Mouse (Mus musculus) testis, adult 2 months (tissue): Measurements from ENCODE around the gene Olfr986. TPM values are rescaled to one million over a fixed set of nuclear protein-coding genes. Genes with fewer than 3 reads are reported as not detected.

Experiments
- H3K27ac ChIP-seq: fragments of 200-500 bp; 2 replicates; pipeline ENCODE4 v1.5.1; 2012; ENCODE audit warnings: low read depth, low read length; ENCODE audit not compliant: control insufficient read depth, insufficient read depth
- H3K27me3 ChIP-seq: fragments of 200-500 bp; 2 replicates; pipeline ENCODE4 v1.6.1; 2012; ENCODE audit warnings: mild to moderate bottlenecking, low read length, moderate library complexity; ENCODE audit not compliant: control insufficient read depth, insufficient read depth
- H3K36me3 ChIP-seq: fragments of 200-500 bp; 2 replicates; pipeline ENCODE4 v1.6.1; 2012; ENCODE audit warnings: mild to moderate bottlenecking, low read length; ENCODE audit not compliant: control insufficient read depth, insufficient read depth
- H3K4me1 ChIP-seq: fragments of 200-500 bp; 2 replicates; pipeline ENCODE4 v1.6.1; 2012; ENCODE audit warnings: low read length; ENCODE audit not compliant: control insufficient read depth, insufficient read depth
- H3K4me3 ChIP-seq: fragments of 200-500 bp; 2 replicates; pipeline ENCODE4 v1.5.1; 2012; ENCODE audit warnings: low read depth, mild to moderate bottlenecking, low read length, moderate library complexity, mixed read lengths; ENCODE audit not compliant: control insufficient read depth
- CTCF ChIP-seq: fragments of 200-500 bp; IDR thresholded peaks from 2 replicates; pipeline ENCODE4 v1.5.1; 2012; ENCODE audit warnings: low read depth, mild to moderate bottlenecking, inconsistent platforms, low read length, moderate library complexity; ENCODE audit not compliant: control insufficient read depth, insufficient read depth, insufficient replicate concordance
- POLR2A ChIP-seq: fragments of 200-500 bp; IDR thresholded peaks from 2 replicates; pipeline ENCODE4 v1.6.1; 2012; ENCODE audit warnings: low read depth, mild to moderate bottlenecking, inconsistent platforms, low read length, moderate library complexity; ENCODE audit not compliant: control insufficient read depth
- polyA plus RNA-seq: library from polyadenylated mRNA; depleted of rRNA; stranded (reverse); fragments of >200 nt; gene quantifications from 2 replicates; pipeline ENCODE4 v1.2.3, GENCODE M21; 2012; rRNA removed

The Olfr986 gene
- polyA plus RNA-seq, 1 experiment = not detected

GRCm38 (mm10) chr9:40224289-40224688 lies 43.6 kb downstream of the Olfr986 start:
- no peak for TF ChIP-seq POLR2A
- no peak for TF ChIP-seq CTCF
- Histone ChIP-seq H3K4me3 (no peak overlapping the region), H3K36me3 (no peaks in the 10 kb centered on the region), H3K27ac (no peak overlapping the region), H3K27me3 (no peaks in the 10 kb centered on the region), H3K4me1 (no peaks in the 10 kb centered on the region)

- no peak for TF ChIP-seq POLR2A
- no peak for TF ChIP-seq CTCF
- no peaks in the 10 kb centered on the region for H3K36me3 ChIP-seq
- no peaks in the 10 kb centered on the region for H3K27me3 ChIP-seq
Measured at GRCm38 (mm10) chr9:40227874-40228789, 47.4 kb downstream of the Olfr986 start.

GRCm38 (mm10) chr9:40228804-40229331 lies 48.1 kb downstream of the Olfr986 start:
- TF ChIP-seq POLR2A (no peak), CTCF (no peak)
- no peaks in the 10 kb centered on the region for H3K27me3 ChIP-seq
- H3K36me3 ChIP-seq = no peaks in the 10 kb centered on the region
- no peak overlapping the region for H3K27ac ChIP-seq
- H3K4me3 ChIP-seq = no peak overlapping the region
- H3K4me1 ChIP-seq = peaks cover 2% of the 10 kb centered on the region; the same call in 1 of the 2 replicates

More at GRCm38 (mm10) chr9:40227874-40228789, 47.4 kb downstream of the Olfr986 start:
- no peak overlapping the region for H3K27ac ChIP-seq
- peaks cover 2% of the 10 kb centered on the region; the same call in 1 of the 2 replicates for H3K4me1 ChIP-seq
- no peak overlapping the region for H3K4me3 ChIP-seq

- no peak overlapping the region for H3K27ac ChIP-seq
- H3K27me3 ChIP-seq = no peaks in the 10 kb centered on the region
- TF ChIP-seq POLR2A (no peak), CTCF (no peak)
- H3K4me3 ChIP-seq = no peak overlapping the region
- H3K4me1 ChIP-seq = peaks cover 2% of the 10 kb centered on the region; the same call in 1 of the 2 replicates
- H3K36me3 ChIP-seq = no peaks in the 10 kb centered on the region
Measured at GRCm38 (mm10) chr9:40229479-40229878, 48.8 kb downstream of the Olfr986 start.

GRCm38 (mm10) chr9:40231019-40231418 lies 50.3 kb downstream of the Olfr986 start:
- H3K4me3 ChIP-seq = no peak overlapping the region
- no peaks in the 10 kb centered on the region for H3K27me3 ChIP-seq
- no peak overlapping the region for H3K27ac ChIP-seq
- TF ChIP-seq POLR2A (no peak), CTCF (no peak)
- peaks cover 2% of the 10 kb centered on the region; the same call in 1 of the 2 replicates for H3K4me1 ChIP-seq
- no peaks in the 10 kb centered on the region for H3K36me3 ChIP-seq

GRCm38 (mm10) chr9:40234233-40235072 lies 53.7 kb downstream of the Olfr986 start:
- TF ChIP-seq CTCF (no peak), POLR2A (no peak)
- no peak overlapping the region for H3K27ac ChIP-seq

GRCm38 (mm10) chr9:40235220-40235619 lies 54.5 kb downstream of the Olfr986 start:
- no peak for TF ChIP-seq POLR2A
- no peak for TF ChIP-seq CTCF
- Histone ChIP-seq H3K36me3 (no peaks in the 10 kb centered on the region), H3K27me3 (no peaks in the 10 kb centered on the region), H3K4me3 (no peak overlapping the region), H3K27ac (no peak overlapping the region), H3K4me1 (no peaks in the 10 kb centered on the region)

More at GRCm38 (mm10) chr9:40234233-40235072, 53.7 kb downstream of the Olfr986 start:
- no peaks in the 10 kb centered on the region for H3K36me3 ChIP-seq
- H3K4me3 ChIP-seq = no peak overlapping the region
- no peaks in the 10 kb centered on the region for H3K27me3 ChIP-seq
- peaks cover 2% of the 10 kb centered on the region; the same call in 1 of the 2 replicates for H3K4me1 ChIP-seq

Other genes with a start within 250 kb of the Olfr986 start
- gene Olfr974, start 243.4 kb upstream of the Olfr986 start, polyA plus RNA-seq = not detected in 2 replicates
- 0.79 and 1.0 TPM in 2 replicates for gene Olfr975, start 228.9 kb upstream of the Olfr986 start, polyA plus RNA-seq
- gene Olfr976, start 219.8 kb upstream of the Olfr986 start, polyA plus RNA-seq = 0.52 and 0.57 TPM in 2 replicates
- not detected in 2 replicates for gene Olfr978, start 188.8 kb upstream of the Olfr986 start, polyA plus RNA-seq
- gene Olfr979, start 177.5 kb upstream of the Olfr986 start, polyA plus RNA-seq = 0.83 and 0.95 TPM in 2 replicates
- 0.15 and 0.36 TPM in 2 replicates for gene Olfr980, start 171.3 kb upstream of the Olfr986 start, polyA plus RNA-seq
- gene Olfr981, start 159.5 kb upstream of the Olfr986 start, polyA plus RNA-seq = 0.11 TPM in 1 of 2 replicates, not detected in the other
- gene Olfr982, start 107.1 kb upstream of the Olfr986 start, polyA plus RNA-seq = not detected in 2 replicates
- gene Olfr983, start 87.3 kb upstream of the Olfr986 start, polyA plus RNA-seq = not detected in 2 replicates
- not detected in 2 replicates for gene Olfr984, start 66.7 kb upstream of the Olfr986 start, polyA plus RNA-seq
- gene Olfr985, start 50.7 kb upstream of the Olfr986 start, polyA plus RNA-seq = not detected in 2 replicates
- 85.4 and 129 TPM in 2 replicates for gene Tmem225, start 32.8 kb upstream of the Olfr986 start, polyA plus RNA-seq
- gene Zfp202, start 11.4 kb downstream of the Olfr986 start, polyA plus RNA-seq = 3.4 and 3.9 TPM in 2 replicates
- gene Scn3b, start 88.3 kb downstream of the Olfr986 start, polyA plus RNA-seq = 0.15 and 0.20 TPM in 2 replicates